Mouse (Mus musculus): Measurements from ENCODE around the gene Mrgprx2.
"Not testable (repeated sequence)": the region's sequence is repeated elsewhere in the genome, so short reads cannot be mapped to it uniquely, and the experiment has no call there.

The Mrgprx2 gene

GRCm38 (mm10) chr7:48499221-48499620 is at the start of gene Mrgprx2:
Mrgprx2 (minus strand) TSS chr7:48499321.
- DNase-seq (ENCODE audit: low spot score in 2 of 2) = no peak

GRCm38 (mm10) chr7:48456242-48456641 is 42.9 kb downstream of the Mrgprx2 start, which contains the start of gene Mrgprb1:
Mrgprb1 (minus strand) TSS chr7:48456342.
- DNase-seq (ENCODE audit: low spot score in 2 of 2) = no peak

- DNase-seq (ENCODE audit: low spot score in 2 of 2) = no peak
These were observed 62.5 kb downstream of the Mrgprx2 start for GRCm38 (mm10) chr7:48436581-48436980.

- not testable (repeated sequence) for DNase-seq (ENCODE audit: low spot score in 2 of 2)
These were observed 63.2 kb downstream of the Mrgprx2 start for GRCm38 (mm10) chr7:48435936-48436335.
